Mouse (Mus musculus) T-cell, adult 2 months (primary cell): ENCODE results near the gene Rorb.

Experiments used
- DNase-seq: peaks from one replicate; pipeline ENCODE4 v3.0.0; 2022; ENCODE audit warnings: low spot score

The Rorb gene

DNA sequence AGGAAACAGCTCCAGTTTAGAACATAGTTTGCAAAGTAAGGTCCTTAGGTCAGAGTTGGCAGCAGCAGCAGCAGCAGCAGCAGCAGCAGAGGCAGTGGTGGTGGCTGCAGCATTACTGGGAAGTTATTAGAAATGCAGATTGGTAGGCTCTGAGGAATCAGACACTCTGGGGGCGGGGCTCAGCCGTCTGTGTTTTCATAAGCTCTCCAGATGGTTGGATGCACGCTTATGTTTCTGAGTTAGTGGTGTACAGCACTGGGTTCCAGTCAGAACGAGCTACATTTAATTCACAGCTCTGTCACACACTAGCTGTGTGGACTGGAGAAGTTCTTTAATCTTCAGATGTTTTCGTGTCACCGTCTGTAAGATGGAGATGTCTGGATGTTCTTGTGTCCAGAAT is 105.9 kb downstream of the Rorb start:
- no peak for DNase-seq

DNA sequence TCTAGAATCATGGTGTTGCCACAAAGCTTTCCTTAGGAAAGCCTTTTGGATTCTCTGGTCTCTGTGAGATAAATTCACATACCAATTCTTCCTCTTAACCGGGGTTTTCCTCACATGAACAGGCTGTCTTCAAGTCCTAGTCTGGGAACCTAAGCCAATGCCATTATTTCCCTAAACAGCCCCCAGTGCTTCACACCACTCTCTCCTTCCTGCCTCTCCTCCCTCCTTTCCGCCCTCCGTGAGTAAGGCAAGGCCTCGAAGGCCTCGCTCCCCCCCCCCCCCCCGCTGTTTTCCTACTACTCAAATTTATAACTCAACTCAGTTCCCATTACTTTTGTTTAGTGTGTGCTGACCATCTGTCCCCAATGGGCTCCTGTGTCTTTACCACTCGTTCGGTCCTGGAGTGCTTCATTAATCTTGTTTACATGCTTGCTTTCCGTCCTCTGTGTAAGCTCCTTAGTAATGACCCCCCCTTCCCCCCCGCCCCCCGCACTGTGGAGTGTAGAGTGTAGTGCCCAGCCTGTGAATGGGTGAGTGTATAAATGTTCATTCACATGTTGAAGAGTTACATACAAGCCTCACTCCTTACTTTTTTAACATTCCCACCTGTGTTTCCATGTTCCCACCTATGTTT is 106.9 kb downstream of the Rorb start:
- DNase-seq = no peak

DNA sequence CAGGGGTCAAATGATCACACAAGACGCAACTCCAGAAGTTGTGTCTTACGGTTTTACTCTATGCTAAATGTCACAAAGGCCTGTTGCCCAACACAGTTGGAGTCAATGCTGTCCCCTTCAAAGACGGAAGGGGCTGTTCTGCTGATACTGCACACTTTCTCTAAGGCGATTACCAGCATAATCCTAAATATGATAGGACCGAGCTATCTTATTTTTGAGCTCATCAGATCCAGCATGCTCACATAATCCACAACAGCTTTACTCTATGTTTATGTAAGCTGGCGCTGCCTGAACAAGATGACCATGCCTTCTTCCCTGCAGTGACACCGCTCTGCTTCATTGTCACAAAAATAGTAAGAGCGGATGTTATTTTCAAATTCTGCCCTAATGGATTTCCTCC is 112.0 kb downstream of the Rorb start:
- DNase-seq = no peak

DNA sequence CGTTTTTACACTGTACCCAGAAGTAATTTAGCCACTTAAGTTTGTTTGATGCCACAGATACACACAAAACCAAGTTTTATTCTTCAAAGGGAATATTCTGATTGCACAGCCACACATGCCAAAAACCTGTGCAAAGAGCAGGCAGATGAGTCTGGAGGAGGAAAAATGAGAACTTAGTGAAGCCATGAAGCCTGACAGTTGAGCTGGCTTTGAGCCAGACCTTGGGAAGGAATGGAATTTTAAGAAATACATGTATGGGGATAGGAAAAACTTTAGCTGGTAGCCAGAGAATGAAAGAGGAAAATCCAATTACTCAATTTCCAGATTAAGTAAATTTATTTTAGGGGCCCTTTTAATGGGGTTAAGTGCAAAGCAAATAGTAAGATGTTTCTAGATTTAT is 113.3 kb downstream of the Rorb start:
- no peak for DNase-seq

DNA sequence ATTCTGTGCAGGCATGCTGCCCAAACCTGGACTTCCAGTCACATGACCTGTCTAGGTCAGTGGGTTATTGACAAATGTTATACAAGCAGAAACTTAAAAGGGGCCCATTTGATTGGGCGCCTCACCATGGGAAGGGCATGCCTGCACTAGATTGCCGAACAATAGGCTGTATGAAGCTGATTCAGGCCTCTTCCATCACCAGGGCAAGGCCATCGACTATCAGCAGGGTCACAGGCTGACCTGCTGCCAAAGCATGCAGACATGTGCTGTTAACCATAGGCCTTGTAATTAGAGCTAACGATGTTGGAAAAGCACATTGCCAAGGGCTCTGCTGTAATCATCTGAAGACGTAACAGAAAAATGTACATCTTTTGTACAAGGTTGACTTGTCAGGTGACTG is 131.0 kb downstream of the Rorb start:
- DNase-seq = no peak

DNA sequence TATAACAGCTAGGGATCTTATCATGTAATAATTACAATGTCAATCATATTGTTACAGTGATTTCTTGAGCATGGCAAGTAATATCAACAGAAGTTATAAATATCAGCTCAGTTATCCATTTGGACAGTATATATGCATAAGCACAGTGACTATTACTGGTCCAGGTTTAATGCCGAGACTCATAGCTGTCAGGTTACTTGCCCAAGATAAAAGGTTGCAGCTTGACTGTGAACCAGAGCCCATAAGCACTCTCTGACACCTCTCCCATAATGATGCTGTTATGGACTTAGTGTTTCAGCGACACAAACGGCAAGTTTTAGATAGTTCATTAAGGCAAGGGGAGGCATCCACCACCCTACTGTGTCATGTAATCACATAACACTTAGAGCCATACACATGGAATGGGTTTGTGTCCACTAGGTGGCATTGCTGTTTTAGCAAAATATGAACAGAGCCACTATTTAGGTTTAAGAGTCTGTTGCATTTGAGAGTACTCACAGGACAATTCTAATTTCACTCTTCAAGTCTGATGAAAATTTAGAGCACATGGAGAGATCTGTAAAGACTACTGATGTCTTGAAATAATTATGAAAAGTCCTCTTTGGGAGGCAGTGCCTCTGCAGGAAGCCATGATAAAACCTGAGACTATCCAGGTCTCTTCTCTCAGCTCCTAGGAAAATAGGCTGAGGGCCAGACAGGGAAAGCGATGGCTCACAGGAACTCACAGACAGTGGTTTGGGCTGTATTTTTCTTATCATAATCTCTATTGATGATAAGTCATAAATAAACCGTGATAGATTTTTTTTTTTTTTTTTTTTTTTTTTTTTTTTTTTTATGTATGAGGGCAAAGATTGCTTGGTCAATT is 136.0 kb downstream of the Rorb start:
- DNase-seq = no peak

DNA sequence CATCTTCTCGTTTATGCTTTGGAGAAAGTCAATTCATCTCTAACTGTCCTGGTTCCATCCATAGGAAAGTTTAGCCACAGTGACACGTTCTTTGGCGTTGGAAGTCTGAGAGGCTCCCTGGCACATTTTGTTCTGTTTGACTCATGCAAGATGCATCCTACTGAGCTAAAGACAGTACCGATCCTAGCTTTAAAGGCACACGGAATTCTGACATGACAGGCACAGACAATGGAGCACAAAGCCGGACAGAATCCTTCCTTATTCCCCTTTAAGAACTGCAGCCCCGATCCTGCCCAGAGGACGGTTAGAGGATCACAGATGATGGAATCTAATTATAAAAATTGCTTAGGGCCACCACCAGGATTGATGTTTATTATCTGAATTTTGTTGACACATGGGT is 141.6 kb downstream of the Rorb start:
- DNase-seq = no peak

DNA sequence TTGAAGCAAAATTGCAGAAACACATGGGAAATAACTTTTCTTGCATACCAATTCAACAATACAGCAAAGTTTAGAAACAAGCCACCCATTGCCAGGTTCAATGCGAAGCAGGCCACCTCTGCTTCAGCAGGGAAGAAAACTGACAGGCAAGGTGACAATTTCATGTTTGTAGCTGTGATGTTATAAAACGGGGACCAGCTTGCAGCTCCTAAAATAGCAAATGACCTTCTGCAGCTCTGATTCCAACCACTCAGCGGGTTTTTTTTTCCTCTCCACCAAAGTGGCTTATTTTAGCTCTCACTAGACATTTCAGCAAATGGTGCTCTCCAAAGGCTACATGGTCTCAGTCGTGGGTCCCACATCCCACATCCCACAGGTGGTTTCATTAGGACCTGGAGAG is 143.7 kb downstream of the Rorb start:
- no peak for DNase-seq

DNA sequence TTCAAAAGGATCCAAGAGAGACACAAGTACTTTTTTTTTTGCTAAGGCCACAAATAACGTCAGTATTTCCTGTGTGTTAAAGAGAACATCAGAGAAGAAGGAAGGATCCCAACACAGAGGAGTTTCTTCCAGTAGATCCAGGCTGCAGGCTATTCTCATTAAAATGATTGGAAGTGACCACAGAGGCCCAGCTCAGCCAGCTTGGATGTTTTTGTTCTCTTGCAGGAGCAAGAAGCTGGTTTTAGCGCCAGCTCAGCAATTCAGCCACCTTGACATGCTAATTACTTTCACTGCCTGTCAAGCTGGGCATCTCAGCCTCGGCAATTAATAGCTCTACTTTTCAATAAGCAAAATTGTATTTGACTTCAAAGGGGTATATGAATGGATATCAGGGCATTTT is 151.1 kb downstream of the Rorb start:
- DNase-seq = no peak

DNA sequence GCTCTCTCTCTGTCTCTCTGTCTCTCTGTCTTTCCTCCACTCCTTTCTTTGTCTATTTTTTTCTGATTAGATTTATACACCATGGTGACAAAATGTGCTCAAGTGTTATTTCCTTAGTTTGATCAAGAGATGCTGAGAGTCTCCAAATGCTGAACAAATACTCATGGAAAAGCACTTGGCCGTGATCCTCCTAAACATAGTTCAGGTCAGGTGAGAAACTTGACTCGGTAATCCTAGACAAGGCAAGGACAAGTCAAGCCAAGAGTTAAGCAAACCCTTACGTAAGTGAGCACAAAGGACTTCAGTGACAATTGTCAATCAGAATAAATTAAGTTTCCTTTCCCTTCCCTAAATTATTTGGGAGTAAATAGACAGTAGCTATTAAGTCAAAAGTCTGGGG is 158.2 kb downstream of the Rorb start:
- no peak for DNase-seq

DNA sequence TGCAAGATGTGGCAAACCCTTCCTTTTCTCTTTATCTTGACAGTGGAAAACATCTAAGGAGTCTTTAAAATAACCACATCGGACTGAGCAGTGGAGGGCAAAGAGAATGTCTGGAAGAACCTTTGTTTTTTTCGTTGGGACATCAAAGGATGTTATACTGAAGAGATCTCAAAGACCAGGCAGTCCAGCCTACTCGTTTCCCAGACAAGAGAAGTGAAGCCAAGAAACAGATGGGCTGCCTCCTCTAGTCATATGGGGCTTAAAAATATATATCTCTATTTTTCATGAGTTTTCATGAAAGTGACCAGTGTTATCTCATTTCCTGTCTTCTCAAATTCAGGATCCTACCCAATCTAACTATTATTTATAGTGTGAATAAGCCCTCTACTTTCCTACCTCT is 163.8 kb downstream of the Rorb start:
- no peak for DNase-seq

DNA sequence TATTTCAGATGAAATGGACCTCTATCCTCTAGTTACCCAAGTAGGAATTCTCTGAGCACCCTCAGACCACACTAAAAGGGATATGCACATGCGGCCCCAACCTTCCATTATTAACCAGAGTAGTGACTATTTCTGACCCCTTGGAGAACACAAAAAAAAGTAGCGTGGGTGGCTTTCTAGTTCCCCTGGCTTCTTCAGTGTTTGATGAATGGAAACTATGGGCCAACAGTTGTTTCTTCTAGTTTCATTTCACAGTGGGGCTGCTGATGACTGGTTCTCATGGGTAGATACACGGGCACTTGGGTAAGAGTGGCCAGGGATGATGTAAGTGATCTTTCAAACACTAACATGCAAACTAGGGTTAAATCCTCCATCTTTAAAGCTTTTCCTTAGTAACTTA is 165.7 kb downstream of the Rorb start:
- no peak for DNase-seq

DNA sequence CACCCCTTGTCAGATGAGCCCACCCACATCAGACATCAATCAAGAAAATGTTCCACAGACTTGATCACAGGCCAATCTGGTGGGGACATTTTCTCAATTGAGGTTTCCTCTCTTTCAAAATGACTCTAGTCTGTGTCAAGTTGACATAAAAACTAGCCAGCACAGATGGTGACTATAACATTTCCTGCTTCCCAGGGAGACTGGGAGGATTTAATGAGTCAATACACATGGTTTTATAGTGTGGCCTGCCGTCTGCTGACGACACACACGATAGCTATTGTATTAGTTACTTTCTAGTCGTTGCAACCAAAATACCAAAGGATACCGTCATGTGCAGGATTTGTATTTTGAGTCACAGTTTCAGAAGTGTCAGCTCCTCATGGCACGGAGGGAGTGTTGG is 169.6 kb downstream of the Rorb start:
- DNase-seq = no peak

DNA sequence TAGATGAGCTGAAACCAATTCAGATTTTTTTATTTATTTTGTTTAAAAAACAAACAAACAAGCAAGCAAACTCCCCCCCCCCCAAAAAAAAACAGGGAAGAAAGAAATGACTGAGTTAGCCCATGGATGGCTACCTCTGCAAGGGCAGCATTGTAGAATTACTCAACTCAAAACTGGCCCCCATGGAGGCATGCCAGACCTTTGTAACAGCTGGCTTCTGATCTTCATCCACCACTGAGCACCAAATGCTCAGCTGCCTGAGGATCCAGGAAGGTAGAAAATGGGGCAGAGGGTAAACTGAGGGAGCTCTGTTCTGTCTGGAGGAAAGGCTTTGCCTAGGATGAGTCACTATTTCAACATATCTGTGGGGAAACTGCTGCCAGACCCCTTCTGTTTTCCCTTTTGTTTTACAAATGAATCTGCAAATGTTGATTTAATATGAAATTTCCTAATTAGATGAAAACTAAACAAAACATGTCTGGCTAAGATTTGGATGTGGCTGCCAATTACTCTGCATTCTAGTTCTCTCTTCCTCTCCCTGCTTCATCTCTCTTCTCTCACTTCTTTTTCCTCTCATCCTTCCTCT is 199.1 kb downstream of the Rorb start:
- DNase-seq = no peak

DNA sequence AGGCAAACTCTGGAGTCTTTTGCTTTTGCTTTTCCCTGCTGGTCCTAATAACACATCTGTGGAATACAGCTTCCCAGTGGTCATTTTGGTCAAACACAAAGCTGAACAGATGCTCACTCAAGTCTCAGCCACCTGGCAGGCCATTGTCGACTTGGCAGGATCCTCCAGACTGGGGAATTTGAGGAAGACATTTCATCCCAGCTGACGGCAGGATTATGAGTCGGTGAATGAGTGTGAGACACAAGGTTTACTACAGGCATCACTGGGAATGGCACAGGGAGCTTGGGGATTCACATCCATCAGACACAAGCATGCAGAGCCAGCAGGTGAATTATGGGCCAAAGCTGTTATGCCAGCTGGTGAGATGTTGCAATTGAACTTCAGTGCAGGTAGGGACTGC is 201.4 kb downstream of the Rorb start:
- no peak for DNase-seq

DNA sequence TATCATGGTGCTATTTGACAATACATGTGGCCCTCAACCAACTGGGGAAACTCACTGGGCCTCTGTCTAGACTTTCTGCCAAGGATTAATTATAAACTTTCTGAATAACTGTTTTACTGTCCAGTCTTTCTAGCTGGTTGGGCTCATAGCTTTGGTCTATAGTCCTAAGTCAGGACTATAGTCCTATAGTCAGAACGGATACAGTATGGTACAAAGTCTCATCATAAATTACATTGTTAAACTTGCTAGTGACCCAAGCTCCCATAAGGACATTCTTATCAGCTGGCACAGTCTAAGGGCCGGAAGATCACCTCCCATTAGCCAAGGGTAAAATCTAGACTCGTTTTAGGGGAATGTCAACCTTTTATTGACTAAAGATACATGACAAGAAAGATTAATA is 205.5 kb downstream of the Rorb start:
- DNase-seq = no peak

DNA sequence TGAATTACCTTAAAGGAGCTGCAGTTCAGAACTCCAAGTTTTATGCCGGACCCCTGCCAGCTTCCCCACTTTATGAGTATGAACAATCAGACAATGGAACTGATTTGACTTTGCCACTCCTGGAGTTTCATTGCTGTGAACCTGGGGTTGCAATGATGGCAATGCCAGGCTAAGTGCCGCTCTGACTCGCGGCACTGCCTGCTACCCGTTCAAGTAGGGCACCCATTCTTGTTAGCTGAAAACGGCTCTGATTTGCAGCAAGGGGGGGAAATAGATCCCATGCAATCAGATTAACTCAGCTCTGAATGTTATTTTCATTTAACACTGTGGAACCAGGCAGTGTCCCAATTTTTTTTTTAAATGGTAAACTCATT is 208.3 kb downstream of the Rorb start:
- DNase-seq = no peak

DNA sequence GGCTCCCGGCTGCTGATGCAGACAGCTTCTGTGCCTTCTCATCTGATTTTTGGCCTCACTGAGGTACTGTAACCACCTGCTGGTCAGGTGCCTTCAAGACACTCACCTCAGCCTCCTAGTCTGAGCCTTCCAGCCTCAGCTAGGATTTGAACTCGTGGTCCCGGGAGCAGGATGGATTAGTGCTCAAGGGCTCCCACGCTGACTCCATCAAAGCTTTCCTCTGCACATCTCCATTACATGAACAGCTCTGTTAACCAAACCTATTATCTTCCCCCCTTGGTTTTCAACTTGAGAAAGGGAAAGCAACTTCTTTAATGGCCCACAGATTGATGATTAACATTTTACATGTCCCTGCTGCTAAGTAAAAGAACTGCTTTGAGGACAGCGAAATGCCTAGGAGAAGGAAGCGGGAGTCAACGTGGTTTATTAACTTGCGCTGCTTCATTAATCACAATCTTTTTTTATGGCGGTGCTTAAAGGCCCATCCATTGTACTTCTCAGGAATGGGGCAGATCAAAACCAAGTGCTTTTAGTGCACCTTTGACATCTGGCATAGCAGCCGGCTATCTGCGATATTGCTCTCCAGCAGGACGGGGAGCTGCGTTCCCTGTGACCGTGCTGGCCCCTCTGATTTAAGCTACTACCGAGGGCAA is 208.8 kb downstream of the Rorb start:
- no peak for DNase-seq

DNA sequence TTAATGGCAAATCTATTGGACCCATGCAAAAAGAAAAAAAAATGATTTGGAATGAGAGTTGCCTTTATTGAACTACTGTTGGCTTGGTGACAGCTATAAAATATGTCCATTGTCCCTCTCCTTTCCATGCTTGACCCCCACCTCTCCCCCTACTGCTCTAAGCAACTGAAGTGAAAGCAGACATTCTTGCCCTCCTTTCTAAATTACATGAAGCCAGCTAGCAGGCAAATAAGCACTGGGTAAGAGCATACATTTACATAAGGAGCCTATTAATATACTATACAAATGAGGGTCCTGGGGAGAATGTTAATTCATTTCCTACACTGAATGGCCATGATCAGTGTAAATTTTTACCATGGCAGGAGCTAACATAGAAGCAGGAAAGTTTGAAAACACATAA is 212.8 kb downstream of the Rorb start:
- DNase-seq = no peak

DNA sequence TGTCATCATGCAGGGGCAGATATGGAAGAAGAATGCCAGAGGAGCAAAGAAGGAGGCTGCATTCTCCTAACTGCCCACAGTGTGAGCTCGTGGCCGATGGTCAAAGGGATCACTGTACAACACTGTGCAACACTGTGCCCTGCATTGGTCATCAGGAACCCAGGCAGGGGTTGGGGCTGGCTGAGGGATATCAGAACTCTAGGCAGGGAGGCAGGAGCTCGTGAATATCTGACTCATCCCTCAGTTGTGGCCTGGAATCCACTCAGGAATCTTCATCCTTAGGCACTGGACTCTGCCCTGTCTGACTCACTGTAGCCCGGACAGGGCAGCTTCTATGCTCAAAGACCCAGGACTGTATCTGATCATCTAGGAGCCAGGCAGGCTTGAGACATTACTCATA is 220.8 kb downstream of the Rorb start:
- no peak for DNase-seq

DNA sequence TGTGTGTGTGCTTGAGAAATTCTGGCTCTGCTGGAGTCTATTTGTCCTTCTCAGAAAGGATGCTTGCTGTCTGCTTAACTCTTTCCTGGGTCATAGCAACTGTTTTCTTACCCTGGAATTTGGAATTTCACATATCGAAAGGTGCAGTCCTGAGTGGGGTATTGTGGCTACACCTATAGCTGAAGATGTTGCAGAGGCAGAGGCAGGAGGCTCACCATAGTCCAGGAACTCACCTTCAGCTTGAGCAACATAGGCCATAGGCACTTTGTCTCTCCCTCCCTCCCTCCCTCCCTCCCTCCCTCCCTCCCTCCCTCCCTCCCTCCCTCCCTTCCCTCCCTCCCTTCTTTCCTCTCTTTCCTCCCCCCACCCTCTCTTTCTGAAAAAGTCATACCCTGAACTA is 221.4 kb downstream of the Rorb start:
- DNase-seq = no peak

DNA sequence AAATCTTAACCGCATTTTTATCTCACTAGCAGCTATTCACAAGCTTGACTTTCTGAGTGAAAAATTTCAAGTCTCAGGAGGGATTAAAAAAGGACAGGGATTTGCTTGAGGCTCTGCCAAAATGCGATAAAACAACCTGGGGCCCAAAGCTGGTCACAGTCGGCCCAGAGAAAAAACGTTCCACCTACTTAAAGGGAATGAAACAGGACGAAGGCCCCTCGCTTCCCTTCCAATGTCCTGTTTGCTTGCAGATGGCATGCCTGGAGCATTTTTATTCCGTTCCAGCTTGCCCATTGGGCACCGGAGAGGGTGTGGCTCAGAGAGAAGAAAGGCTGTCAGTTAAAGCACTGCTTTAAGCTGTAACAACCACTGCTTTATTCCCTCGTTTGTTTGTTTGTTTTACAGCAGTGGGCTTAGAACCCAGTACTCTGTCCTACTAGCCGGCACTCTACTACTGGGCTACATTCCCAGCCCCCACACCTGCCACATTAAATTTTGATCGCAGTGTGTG is 221.8 kb downstream of the Rorb start:
- DNase-seq = no peak
